Mouse (Mus musculus) forebrain, embryonic 14.5 days (tissue): ENCODE data around the gene Abcg5. TPM values are rescaled to one million over a fixed set of nuclear protein-coding genes. Genes with fewer than 3 reads are reported as not detected.

Experiments used
- ATAC-seq: fragments of 200-750 bp; cut with Nextera tagmentation; 2 replicates; pipeline ENCODE4 v1.8.0; 2017; ENCODE audit warnings: mild to moderate bottlenecking, moderate library complexity
- DNase-seq: peaks from one replicate; pipeline ENCODE4 v3.0.0-alpha.2; 2015; ENCODE audit warnings: low spot score
- H3K27ac ChIP-seq: fragments of 300-500 bp; sonication (generic); 2 replicates; pipeline ENCODE4 v1.5.1; 2014; ENCODE audit warnings: low read depth, mild to moderate bottlenecking, control low read depth, low read length, moderate library complexity
- H3K27me3 ChIP-seq: fragments of 300-500 bp; sonication (generic); replicated peaks from 2 replicates; pipeline ENCODE4 v1.6.1; 2014; ENCODE audit warnings: low read length, control low read depth, mixed read lengths; ENCODE audit not compliant: control insufficient read depth, insufficient read depth
- H3K36me3 ChIP-seq: fragments of 300-500 bp; sonication (generic); 2 replicates; pipeline ENCODE4 v1.6.1; 2014; ENCODE audit warnings: low read length, control low read depth; ENCODE audit not compliant: control insufficient read depth, insufficient read depth
- H3K4me1 ChIP-seq: fragments of 300-500 bp; sonication (generic); 2 replicates; pipeline ENCODE4 v1.6.1; 2014; ENCODE audit warnings: antibody characterized with exemption, low read length, control low read depth; ENCODE audit not compliant: control insufficient read depth, insufficient read depth
- H3K4me2 ChIP-seq: fragments of 300-500 bp; sonication (generic); 2 replicates; pipeline ENCODE4 v1.6.1; 2014; ENCODE audit warnings: mild to moderate bottlenecking, control low read depth, low read length
- H3K4me3 ChIP-seq: fragments of 300-500 bp; sonication (generic); 2 replicates; pipeline ENCODE4 v1.5.1; 2014; ENCODE audit warnings: low read depth, low read length, control low read depth
- H3K9ac ChIP-seq: fragments of 300-500 bp; sonication (generic); 2 replicates; pipeline ENCODE4 v1.6.1; 2014; ENCODE audit warnings: mild to moderate bottlenecking, low read length, control low read depth, moderate library complexity
- H3K9me3 ChIP-seq: fragments of 300-500 bp; sonication (generic); replicated peaks from 2 replicates; pipeline ENCODE4 v1.6.1; 2016; ENCODE audit warnings: low read length, control low read depth, mixed read lengths; ENCODE audit not compliant: control insufficient read depth
- WGBS: fragments of 180-500 bp; shearing (Covaris S2); extraction: QIAGEN DNeasy Blood & Tissue Kit; methylation state at CpG from one replicate; pipeline ENCODE4 v1.1.7; 2014; 5-methylcytosine and 5-hydroxymethylcytosine counted together
- polyA plus RNA-seq: library from polyadenylated mRNA; unstranded; fragments of >200 nt; fragmentation: Nextera tagmentation; extraction: Ambion mirVana; gene quantifications from 2 replicates; pipeline ENCODE4 v1.2.1, GENCODE M21; 2014

Gene Abcg5
- polyA plus RNA-seq, 1 experiment from 2014 or later = 4.1 TPM

DNA sequence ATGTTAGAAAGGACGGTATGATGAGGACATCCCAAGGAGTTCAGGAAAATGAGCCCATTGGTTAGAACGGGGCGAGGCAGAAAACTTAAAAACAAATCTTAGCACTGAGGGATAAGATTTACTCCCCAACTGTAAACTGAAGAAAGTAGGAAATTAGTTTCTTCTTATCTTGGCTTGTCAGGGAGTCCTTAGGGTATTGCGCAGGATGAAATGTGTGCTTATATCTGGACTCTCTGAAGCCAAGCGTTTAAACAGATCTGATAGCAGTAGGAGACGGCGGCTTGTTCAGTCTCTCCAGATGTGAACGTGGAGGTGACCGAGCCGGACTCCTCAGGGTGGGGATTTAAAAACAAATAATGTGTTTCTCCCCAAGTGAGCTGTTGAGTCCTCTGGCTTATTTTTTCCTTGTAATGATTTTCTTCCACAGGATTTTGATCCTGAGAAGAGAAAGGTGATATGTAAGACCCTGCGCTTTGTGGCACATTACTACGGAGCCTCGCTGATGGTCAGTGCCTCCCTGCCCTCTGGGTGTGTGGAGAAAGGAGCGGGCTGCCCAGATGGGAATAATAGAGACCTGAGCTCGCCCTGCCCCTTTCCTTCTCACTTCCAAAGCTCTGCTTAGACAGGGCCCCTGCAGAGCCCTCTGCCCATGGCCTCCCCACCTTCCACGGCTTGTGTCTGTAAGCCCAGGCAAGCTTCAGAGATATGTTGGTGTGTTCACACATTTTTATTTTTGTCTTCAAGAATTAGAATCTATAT lies 38.3 kb downstream of the Abcg5 start:
- WGBS = 54% methylated on average over 16 of the region's 16 CpGs
- Histone ChIP-seq H3K9ac (no peak overlapping the region), H3K27ac (no peak overlapping the region)

GRCm38 (mm10) chr17:84642324-84642723 lies 40.5 kb downstream of the Abcg5 start:
- no peak overlapping the region for H3K4me3 ChIP-seq
- no peak for ATAC-seq
- no peaks in the 10 kb centered on the region for H3K9me3 ChIP-seq
- H3K9ac ChIP-seq = no peak overlapping the region
- H3K4me2 ChIP-seq = no peak overlapping the region
- no peak overlapping the region for H3K27ac ChIP-seq
- H3K4me1 ChIP-seq = peaks cover 2% of the 10 kb centered on the region; the same call in 1 of the 2 replicates
- no peaks in the 10 kb centered on the region for H3K36me3 ChIP-seq
- no peak for DNase-seq
- WGBS = 91% methylated on average over 9 of the region's 9 CpGs
- no peaks in the 10 kb centered on the region for H3K27me3 ChIP-seq

More for the DNA sequence above, 38.3 kb downstream of the Abcg5 start:
- Histone ChIP-seq H3K27me3 (no peaks in the 10 kb centered on the region), H3K4me2 (no peak overlapping the region), H3K4me1 (peaks cover 2% of the 10 kb centered on the region; the same call in 1 of the 2 replicates), H3K36me3 (no peaks in the 10 kb centered on the region), H3K4me3 (no peak overlapping the region), H3K9me3 (no peaks in the 10 kb centered on the region)
- no peak for DNase-seq
- no peak for ATAC-seq

GRCm38 (mm10) chr17:84641893-84642292 lies 40.9 kb downstream of the Abcg5 start:
- H3K4me2 ChIP-seq = no peak overlapping the region
- ATAC-seq = no peak
- no peak overlapping the region for H3K27ac ChIP-seq
- H3K4me1 ChIP-seq = peaks cover 2% of the 10 kb centered on the region; the same call in 1 of the 2 replicates
- no peaks in the 10 kb centered on the region for H3K36me3 ChIP-seq
- H3K9me3 ChIP-seq = no peaks in the 10 kb centered on the region
- DNase-seq = peak; percentile 20
- WGBS = 27% methylated on average over 3 of the region's 3 CpGs
- H3K4me3 ChIP-seq = no peak overlapping the region
- no peaks in the 10 kb centered on the region for H3K27me3 ChIP-seq
- H3K9ac ChIP-seq = no peak overlapping the region

- ATAC-seq (no peak), DNase-seq (no peak)
- Histone ChIP-seq H3K27me3 (no peaks in the 10 kb centered on the region), H3K27ac (no peak overlapping the region), H3K36me3 (0 out of 2 replicates have a peak, but pooled peaks cover 2% of the 10 kb centered on the region), H3K4me2 (no peak overlapping the region), H3K9ac (no peak overlapping the region), H3K9me3 (no peaks in the 10 kb centered on the region), H3K4me1 (no peaks in the 10 kb centered on the region), H3K4me3 (no peak overlapping the region)
- WGBS = 40% methylated on average over 10 of the region's 10 CpGs
These were observed 42.9 kb downstream of the Abcg5 start for GRCm38 (mm10) chr17:84639796-84640378.

DNA sequence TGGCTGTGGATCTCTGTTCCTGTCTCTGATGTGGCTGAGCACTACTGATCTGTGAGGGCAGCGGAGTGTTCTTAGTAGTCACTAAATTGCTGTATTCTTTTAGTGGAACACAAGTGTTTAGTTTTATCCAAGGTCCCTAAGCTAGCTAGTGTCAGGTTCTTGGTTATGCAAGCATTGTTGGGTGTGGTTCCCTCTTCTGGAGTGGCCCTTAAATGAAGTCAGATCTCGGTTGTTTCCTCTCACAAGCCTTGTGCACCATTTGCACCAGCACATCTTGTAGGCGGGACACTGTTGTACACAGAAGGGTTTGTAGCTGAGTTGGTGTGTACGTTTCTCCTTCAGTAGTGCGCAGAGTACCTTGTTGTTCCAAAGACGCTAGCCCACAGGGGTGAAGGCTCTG lies 44.8 kb downstream of the Abcg5 start:
- no peak overlapping the region for H3K4me3 ChIP-seq
- DNase-seq = no peak

DNA sequence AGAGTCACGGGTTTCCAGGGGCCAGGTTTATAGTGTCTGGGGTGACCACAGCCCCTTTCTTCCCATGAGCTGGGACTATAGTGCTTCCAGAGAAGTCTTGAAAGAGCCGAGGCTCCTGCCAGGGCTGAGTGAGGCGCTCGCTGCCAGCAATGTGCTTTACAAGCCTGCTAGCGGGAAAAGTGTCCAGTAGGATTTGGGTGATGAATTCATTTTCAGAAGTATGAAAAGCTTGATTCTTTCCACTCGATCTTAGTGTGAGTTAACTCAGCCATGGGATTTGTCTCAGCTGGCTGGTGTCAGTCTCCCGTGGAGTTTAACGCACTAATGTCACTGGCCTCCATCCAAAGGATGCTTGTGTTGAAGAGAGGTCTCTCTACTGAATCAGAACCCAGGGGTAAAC lies 46.5 kb downstream of the Abcg5 start:
- whole genome bisulfite sequencing = 60% methylated on average over 8 of the region's 8 CpGs
- Histone ChIP-seq H3K27me3 (no peaks in the 10 kb centered on the region), H3K27ac (no peak overlapping the region), H3K9ac (no peak overlapping the region), H3K9me3 (no peaks in the 10 kb centered on the region), H3K36me3 (0 out of 2 replicates have a peak, but pooled peaks cover 2% of the 10 kb centered on the region), H3K4me2 (no peak overlapping the region), H3K4me3 (no peak overlapping the region), H3K4me1 (no peaks in the 10 kb centered on the region)
- DNase-seq (no peak), ATAC-seq (no peak)

More for the DNA sequence above, 44.8 kb downstream of the Abcg5 start:
- Histone ChIP-seq H3K27me3 (no peaks in the 10 kb centered on the region), H3K9ac (no peak overlapping the region), H3K9me3 (no peaks in the 10 kb centered on the region), H3K36me3 (0 out of 2 replicates have a peak, but pooled peaks cover 2% of the 10 kb centered on the region), H3K27ac (no peak overlapping the region), H3K4me2 (no peak overlapping the region), H3K4me1 (no peaks in the 10 kb centered on the region)
- 92% methylated on average over 6 of the region's 6 CpGs for WGBS
- no peak for ATAC-seq

- ATAC-seq (no peak), DNase-seq (no peak)
- no peaks in the 10 kb centered on the region for H3K9me3 ChIP-seq
- no peaks in the 10 kb centered on the region for H3K4me1 ChIP-seq
- 91% methylated on average over 13 of the region's 13 CpGs for WGBS
- no peak overlapping the region for H3K27ac ChIP-seq
- 0 out of 2 replicates have a peak, but pooled peaks cover 2% of the 10 kb centered on the region for H3K36me3 ChIP-seq
- H3K27me3 ChIP-seq = no peaks in the 10 kb centered on the region
- H3K4me2 ChIP-seq = no peak overlapping the region
- no peak overlapping the region for H3K9ac ChIP-seq
- no peak overlapping the region for H3K4me3 ChIP-seq
These were observed 49.4 kb downstream of the Abcg5 start for GRCm38 (mm10) chr17:84633443-84633842.

GRCm38 (mm10) chr17:84631836-84632235 lies 51.0 kb downstream of the Abcg5 start:
- no peaks in the 10 kb centered on the region for H3K27me3 ChIP-seq
- no peak for ATAC-seq
- WGBS = 92% methylated on average over 6 of the region's 6 CpGs

DNA sequence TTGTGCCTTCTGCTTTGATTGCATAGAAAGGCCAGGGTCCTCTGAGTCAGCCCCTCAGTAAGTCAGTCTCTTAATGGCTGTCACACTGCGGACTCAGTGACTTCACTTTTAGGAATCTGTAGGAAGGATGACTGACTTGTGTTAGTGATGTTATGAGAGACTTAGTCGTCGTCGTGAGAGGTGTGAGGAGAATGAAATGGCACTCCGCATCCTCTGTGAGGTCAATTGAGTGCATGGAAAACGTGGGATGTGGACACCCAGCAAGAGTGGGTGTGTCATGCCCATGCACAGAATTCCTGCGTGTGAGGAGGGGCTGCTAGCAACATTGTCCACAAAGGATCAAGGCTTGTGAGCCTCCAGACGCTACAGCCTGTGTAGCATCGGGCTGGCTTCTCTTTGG lies 54.2 kb downstream of the Abcg5 start:
- Histone ChIP-seq H3K36me3 (no peaks in the 10 kb centered on the region), H3K4me1 (peaks cover 4% of the 10 kb centered on the region), H3K4me3 (no peak overlapping the region), H3K9ac (no peak overlapping the region), H3K27me3 (no peaks in the 10 kb centered on the region), H3K27ac (no peak overlapping the region), H3K4me2 (no peak overlapping the region), H3K9me3 (no peaks in the 10 kb centered on the region)
- DNase-seq (no peak), ATAC-seq (no peak)
- 90% methylated on average over 9 of the region's 9 CpGs for WGBS

More at GRCm38 (mm10) chr17:84631836-84632235, 51.0 kb downstream of the Abcg5 start:
- no peak overlapping the region for H3K4me3 ChIP-seq
- peaks cover 3% of the 10 kb centered on the region for H3K4me1 ChIP-seq
- no peak overlapping the region for H3K4me2 ChIP-seq
- no peak for DNase-seq
- H3K27ac ChIP-seq = no peak overlapping the region
- 0 out of 2 replicates have a peak, but pooled peaks cover 2% of the 10 kb centered on the region for H3K36me3 ChIP-seq
- no peaks in the 10 kb centered on the region for H3K9me3 ChIP-seq
- no peak overlapping the region for H3K9ac ChIP-seq
